Comparison of ENCODE assay signal across 23 mouse cellular contexts in the genomic region with DNA sequence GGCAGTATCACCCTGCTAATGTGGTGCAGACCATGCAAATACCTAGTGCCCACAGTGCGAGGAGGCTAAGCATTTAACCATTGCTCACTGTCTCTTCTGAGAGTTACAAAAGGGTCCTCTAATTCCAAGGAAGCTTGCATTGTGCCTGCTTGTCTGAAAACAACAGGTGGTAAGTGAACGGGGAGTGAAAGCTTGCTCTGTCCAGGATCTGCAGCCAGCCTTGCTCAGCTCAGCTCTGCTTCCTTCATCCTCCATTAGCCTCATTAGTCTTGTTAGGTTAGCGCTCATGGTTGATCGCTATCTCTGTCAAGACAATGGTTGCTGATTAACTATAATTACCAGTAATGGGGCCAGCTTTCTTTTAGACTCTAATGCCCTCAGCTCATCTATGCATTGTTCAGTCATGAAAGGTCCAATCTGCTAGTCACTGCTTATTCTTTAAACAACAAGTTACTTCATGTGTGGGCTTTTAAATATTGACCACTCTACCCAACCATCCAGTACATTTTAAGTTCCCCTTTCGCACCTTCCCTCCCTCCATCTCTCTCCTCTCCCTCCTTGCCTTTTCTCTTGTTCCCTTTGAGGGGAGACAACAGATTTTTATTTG.
A peak's percentile ranks its signal among the peaks of the same experiment; 100 is the strongest.
DNase-seq lines count a peak whose midpoint lies in the region; ATAC-seq and TF ChIP-seq lines count a peak whose summit lies in the region.
"Had no signal": no experiment of that assay in that cellular context is flagged by ENCODE, and none has a peak within 500 bp of the region (broad histone marks: within the 10 kb centered on the region; RNA-seq: fewer than 3 reads in every experiment).

No protein-coding gene starts in this region.

- no peak for TF ChIP-seq CTCF in kidney, adult 2 months (conservative IDR thresholded peaks at IDR 0.05; ENCODE audit: insufficient read depth, insufficient read length, low read depth, low read length)
- no peak for TF ChIP-seq CTCF in midbrain, postnatal 0 days (IDR thresholded peaks at IDR 0.05)
- TF ChIP-seq CTCF in left cerebral cortex, adult 2 months (IDR thresholded peaks at IDR 0.05): no peak

- no peak; the same call in 1 of the 2 replicates for ATAC-seq in midbrain, postnatal 0 days (ENCODE audit: low FRiP score)
- ATAC-seq in midbrain, embryonic 13.5 days: no peak
- ATAC-seq: hindbrain, postnatal 0 days; liver, postnatal 0 days had no signal

- no peak overlapping the region for H3K4me3 ChIP-seq in kidney, adult 2 months (ENCODE audit: insufficient read depth, low read depth, low read length)
- H3K4me3 ChIP-seq in midbrain, postnatal 0 days (ENCODE audit: low read depth, low read length): no peak overlapping the region
- H3K4me3 ChIP-seq in midbrain, embryonic 13.5 days (replicated peaks): no peak overlapping the region
- H3K4me3 ChIP-seq in left cerebral cortex, adult 2 months: no peak overlapping the region
- H3K4me3 ChIP-seq: embryonic facial prominence, embryonic 13.5 days; heart, embryonic 13.5 days; limb, embryonic 15.5 days; megakaryocyte, embryonic 14.5 days; myocyte had no signal

- WGBS in kidney, adult 2 months: 26% methylated on average over 5 of the region's 5 CpGs
- WGBS in midbrain, postnatal 0 days: 20% methylated on average over 5 of the region's 5 CpGs
- 10% methylated on average over 5 of the region's 5 CpGs for WGBS in midbrain, embryonic 13.5 days

- H3K9me3 ChIP-seq in midbrain, postnatal 0 days (ENCODE audit: low read length): no peaks in the 10 kb centered on the region
- no peaks in the 10 kb centered on the region for H3K9me3 ChIP-seq in midbrain, embryonic 13.5 days
- H3K9me3 ChIP-seq: embryonic facial prominence, embryonic 13.5 days; heart, embryonic 13.5 days; limb, embryonic 15.5 days had no signal

- no peaks in the 10 kb centered on the region for H3K36me3 ChIP-seq in kidney, adult 2 months (ENCODE audit: control insufficient read depth, insufficient read depth, low read length)
- no peaks in the 10 kb centered on the region for H3K36me3 ChIP-seq in midbrain, postnatal 0 days (ENCODE audit: insufficient read depth, low read length)
- H3K36me3 ChIP-seq in midbrain, embryonic 13.5 days: no peaks in the 10 kb centered on the region
- H3K36me3 ChIP-seq: embryonic facial prominence, embryonic 13.5 days; heart, embryonic 13.5 days; limb, embryonic 15.5 days had no signal

- no peak overlapping the region for H3K9ac ChIP-seq in midbrain, postnatal 0 days (replicated peaks; ENCODE audit: low read length, poor library complexity, severe bottlenecking)
- no peak overlapping the region for H3K9ac ChIP-seq in midbrain, embryonic 13.5 days (replicated peaks)
- H3K9ac ChIP-seq: embryonic facial prominence, embryonic 13.5 days; heart, embryonic 13.5 days; limb, embryonic 15.5 days; liver, postnatal 0 days had no signal

- intact Hi-C loops in left cerebral cortex, adult 2 months (cut with DNase I): no loop called here

- H3K4me2 ChIP-seq in midbrain, postnatal 0 days (ENCODE audit: low read depth, low read length, poor library complexity, severe bottlenecking): no peak overlapping the region
- H3K4me2 ChIP-seq in midbrain, embryonic 13.5 days (replicated peaks): no peak overlapping the region
- H3K4me2 ChIP-seq: embryonic facial prominence, embryonic 13.5 days; heart, embryonic 13.5 days; limb, embryonic 15.5 days had no signal

- no peaks in the 10 kb centered on the region for H3K4me1 ChIP-seq in kidney, adult 2 months (ENCODE audit: control insufficient read depth, insufficient read depth, low read length)
- H3K4me1 ChIP-seq in midbrain, postnatal 0 days (ENCODE audit: insufficient read depth, low read length): no peaks in the 10 kb centered on the region
- peaks cover 4% of the 10 kb centered on the region; the same call in 1 of the 2 replicates for H3K4me1 ChIP-seq in midbrain, embryonic 13.5 days (replicated peaks)
- H3K4me1 ChIP-seq: heart, embryonic 13.5 days; limb, embryonic 15.5 days; megakaryocyte, embryonic 14.5 days had no signal

- H3K27me3 ChIP-seq in kidney, adult 2 months (replicated peaks; ENCODE audit: control insufficient read depth, insufficient read depth, low read length): no peaks in the 10 kb centered on the region; the same call in 1 of the 2 replicates
- no peaks in the 10 kb centered on the region for H3K27me3 ChIP-seq in midbrain, postnatal 0 days (ENCODE audit: insufficient read depth, low read length)
- no peaks in the 10 kb centered on the region for H3K27me3 ChIP-seq in midbrain, embryonic 13.5 days
- H3K27me3 ChIP-seq: embryonic facial prominence, embryonic 13.5 days; heart, embryonic 13.5 days; limb, embryonic 15.5 days; megakaryocyte, embryonic 14.5 days had no signal

- TF ChIP-seq POLR2A in kidney, adult 2 months (IDR thresholded peaks at IDR 0.05; ENCODE audit: low read depth, low read length): no peak

- peak; percentile 1 for DNase-seq in kidney, adult 2 months
- DNase-seq in kidney, adult 8-10 months: no peak
- peak; percentile 1 for DNase-seq in midbrain, postnatal 0 days (ENCODE audit: low spot score)
- DNase-seq in embryo, embryonic 9.5 days (ENCODE audit: extremely low spot score): peak; percentile 16
- DNase-seq in left cerebral cortex, adult 2 months (ENCODE audit: extremely low spot score in 1 of 2, low spot score in 2 of 2): no peak
- no peak for DNase-seq in liver
- DNase-seq: adrenal gland, adult 2 months; cerebellum, adult 11 months; cerebellum, postnatal 25 days; heart, adult 11 months; heart, postnatal 36 days; kidney, postnatal 10 days; layer of hippocampus, adult 9-11 months; liver, postnatal 0 days; lung, postnatal 14 days; right cerebral cortex, adult 18-20 months had no signal

- H3K27ac ChIP-seq in kidney, adult 2 months (ENCODE audit: insufficient read depth, low read depth, low read length): no peak overlapping the region
- H3K27ac ChIP-seq in midbrain, postnatal 0 days (ENCODE audit: low read depth, low read length): no peak overlapping the region
- no peak overlapping the region for H3K27ac ChIP-seq in midbrain, embryonic 13.5 days
- no peak overlapping the region for H3K27ac ChIP-seq in left cerebral cortex, adult 2 months
- H3K27ac ChIP-seq: embryonic facial prominence, embryonic 13.5 days; heart, embryonic 13.5 days; hindbrain, postnatal 0 days; limb, embryonic 15.5 days had no signal

Comparison
In these comparisons a context has a peak if more than half of its experiments do, and no peak if none do; other contexts are left out.
1. DNase-seq: peak in kidney, adult 2 months (single experiment), midbrain, postnatal 0 days (single experiment) and embryo, embryonic 9.5 days (single experiment); none in kidney, adult 8-10 months (0 of 2), left cerebral cortex, adult 2 months (0 of 2) and liver (single experiment).